Mouse (Mus musculus): ENCODE data around the gene Ears2. TPM values are rescaled to one million over a fixed set of nuclear protein-coding genes. Genes with fewer than 3 reads are reported as not detected.

The Ears2 gene
- total RNA-seq (2023), result 19.6 TPM

GRCm38 (mm10) chr7:122066945-122067516 lies at the start of gene Ears2, which contains the start of gene Ubfd1:
Ears2 (minus strand) TSS chr7:122067263.
Ubfd1 (plus strand) TSS chr7:122067175.

GRCm38 (mm10) chr7:122101747-122102244 lies 34.7 kb upstream of the Ears2 start, which contains the start of gene Ndufab1:
Ndufab1 (minus strand) TSS chr7:122101886.

GRCm38 (mm10) chr7:122020667-122021354 lies 46.3 kb downstream of the Ears2 start, which contains the start of gene Gga2:
Gga2 (minus strand) TSS chr7:122021222.

Other genes with a start within 250 kb of the Ears2 start
- not detected for gene Scnn1b, start 202.2 kb downstream of the Ears2 start, total RNA-seq (2023)
- 12.2 TPM for gene Cog7, start 85.6 kb downstream of the Ears2 start, total RNA-seq (2023)
- gene Gga2, start 46.0 kb downstream of the Ears2 start, total RNA-seq (2023), result 28.6 TPM
- gene Ubfd1, start 88 bp downstream of the Ears2 start, total RNA-seq (2023), result 35.6 TPM
- gene Ndufab1, start 34.6 kb upstream of the Ears2 start, total RNA-seq (2023), result 82.2 TPM
- gene Palb2, start 65.7 kb upstream of the Ears2 start, total RNA-seq (2023), result 5.7 TPM
- gene Dctn5, start 65.8 kb upstream of the Ears2 start, total RNA-seq (2023), result 61.1 TPM
- 5.0 TPM for gene Plk1, start 92.2 kb upstream of the Ears2 start, total RNA-seq (2023)
- not detected for gene Ern2, start 118.9 kb upstream of the Ears2 start, total RNA-seq (2023)
- gene Chp2, start 152.2 kb upstream of the Ears2 start, total RNA-seq (2023), result not detected
- gene Prkcb, start 221.5 kb upstream of the Ears2 start, total RNA-seq (2023), result 178 TPM